Mouse (Mus musculus) retina, adult 2 months (tissue): ENCODE data around the gene Myh2.

Experiments used
- DNase-seq: peaks from one replicate; pipeline ENCODE4 v3.0.0-alpha.2; 2012; ENCODE audit warnings: low read depth, low spot score

The Myh2 gene

GRCm38 (mm10) chr11:67237481-67238079 is 66.8 kb downstream of the Myh2 start, which contains the start of gene Myh4:
TSS of gene Myh4 (plus strand) at chr11:67238029.
- DNase-seq = no peak

DNA sequence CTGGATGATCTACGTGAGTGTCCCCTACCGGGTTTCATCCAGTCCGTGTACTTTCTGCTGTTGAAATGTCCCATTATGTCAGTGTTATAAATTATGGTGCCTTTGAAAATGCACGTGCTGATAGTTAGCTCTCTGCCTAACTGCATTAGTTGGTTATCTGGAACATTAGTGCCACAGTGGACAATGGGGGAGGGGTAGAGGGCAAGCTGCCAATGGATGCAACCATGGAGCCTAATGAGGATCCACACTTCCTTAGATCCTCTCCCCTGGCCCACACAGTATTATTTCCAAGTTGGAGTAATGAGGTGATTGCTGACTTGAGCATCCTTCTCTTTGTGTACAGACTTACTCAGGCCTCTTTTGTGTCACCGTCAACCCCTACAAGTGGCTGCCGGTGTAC is 70.2 kb downstream of the Myh2 start:
- DNase-seq = no peak
